Mouse (Mus musculus) right cerebral cortex, postnatal 36 days (tissue): Measurements from ENCODE around the gene Hcfc1r1.

Experiments used
- DNase-seq, 2 experiments: peaks; one replicate each; pipeline ENCODE4 v3.0.0; 2022; ENCODE audit warnings: low spot score in 2 of 2, mixed read lengths in 1 of 2

The Hcfc1r1 gene

GRCm38 (mm10) chr17:23719455-23719854 lies 46.1 kb downstream of the Hcfc1r1 start:
- no peak for DNase-seq

GRCm38 (mm10) chr17:23721886-23722285 lies 48.5 kb downstream of the Hcfc1r1 start:
- no peak for DNase-seq

GRCm38 (mm10) chr17:23722376-23723125 lies 49.2 kb downstream of the Hcfc1r1 start, which contains the start of gene 1520401A03Rik:
Gene 1520401A03Rik, minus strand, starts transcription at chr17:23722783.
- no peak for DNase-seq
